Mouse (Mus musculus): Measurements from ENCODE around the gene Cmtm3.

GRCm38 (mm10) chr8:104334196-104334595, 5.0 kb upstream of the Cmtm3 start:
- TF ChIP-seq CTCF (IDR thresholded peaks at IDR 0.05; ENCODE audit: extremely low read depth, insufficient read depth, low read length), result no peak
- TF ChIP-seq POLR2A (IDR thresholded peaks at IDR 0.05; ENCODE audit: extremely low read depth, insufficient read depth, low read length), result no peak

All from cortical plate, adult 2 months (tissue).